Mouse (Mus musculus): ENCODE data around the gene Il15.

The Il15 gene

DNA sequence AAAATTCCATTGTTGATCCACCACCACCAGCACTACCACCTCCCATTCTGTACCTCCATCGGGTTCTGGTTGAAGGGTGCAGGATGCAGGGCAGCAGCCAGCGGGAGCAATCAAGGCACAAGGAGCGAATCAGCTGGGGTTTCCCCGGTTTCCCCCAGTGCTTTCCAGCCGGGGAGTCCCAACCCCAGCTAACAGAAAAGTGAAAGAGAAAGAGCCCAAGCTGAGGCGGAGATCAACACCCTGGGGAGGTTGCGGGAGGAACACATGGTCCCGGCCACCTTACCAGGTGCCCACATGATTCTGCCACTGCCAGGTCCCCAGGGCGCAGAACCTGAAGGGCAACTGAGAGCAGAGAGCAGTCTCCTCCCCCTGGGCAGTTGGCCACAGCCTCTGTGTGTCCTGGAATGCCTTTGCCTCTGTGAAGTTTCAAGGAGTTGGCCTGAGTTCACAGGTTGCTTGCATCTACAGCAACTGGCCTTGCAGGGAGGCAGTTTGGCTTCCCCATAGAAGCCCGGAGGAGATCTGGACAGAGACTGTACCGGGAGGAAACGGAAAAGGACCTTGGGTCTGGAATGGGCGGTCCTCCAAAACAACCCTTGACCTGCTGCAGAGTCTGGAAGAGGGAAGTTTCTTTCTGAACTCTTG lies at the start of gene Il15:
TSS of gene Il15 (minus strand) at position 537 of the 645 bp plus-strand sequence.
- no peak for DNase-seq

DNA sequence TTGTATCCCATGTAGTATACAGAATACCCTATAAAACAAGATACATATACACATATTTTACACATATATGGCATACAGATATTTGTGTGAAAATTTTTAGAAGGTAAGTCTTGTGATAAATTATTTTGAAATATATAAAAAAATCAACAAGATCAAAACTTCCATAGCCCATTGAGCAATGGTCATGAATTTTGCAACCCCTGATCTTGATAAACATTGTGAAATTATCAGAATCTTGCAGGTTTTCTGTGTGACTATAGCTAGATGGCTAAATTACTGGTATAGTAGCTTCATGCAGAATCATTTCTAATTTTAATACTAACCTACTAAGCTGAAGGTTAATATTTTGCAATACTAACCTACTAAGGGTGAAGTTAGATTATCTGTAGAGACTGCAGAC lies 41.9 kb upstream of the Il15 start:
- no peak for DNase-seq

DNA sequence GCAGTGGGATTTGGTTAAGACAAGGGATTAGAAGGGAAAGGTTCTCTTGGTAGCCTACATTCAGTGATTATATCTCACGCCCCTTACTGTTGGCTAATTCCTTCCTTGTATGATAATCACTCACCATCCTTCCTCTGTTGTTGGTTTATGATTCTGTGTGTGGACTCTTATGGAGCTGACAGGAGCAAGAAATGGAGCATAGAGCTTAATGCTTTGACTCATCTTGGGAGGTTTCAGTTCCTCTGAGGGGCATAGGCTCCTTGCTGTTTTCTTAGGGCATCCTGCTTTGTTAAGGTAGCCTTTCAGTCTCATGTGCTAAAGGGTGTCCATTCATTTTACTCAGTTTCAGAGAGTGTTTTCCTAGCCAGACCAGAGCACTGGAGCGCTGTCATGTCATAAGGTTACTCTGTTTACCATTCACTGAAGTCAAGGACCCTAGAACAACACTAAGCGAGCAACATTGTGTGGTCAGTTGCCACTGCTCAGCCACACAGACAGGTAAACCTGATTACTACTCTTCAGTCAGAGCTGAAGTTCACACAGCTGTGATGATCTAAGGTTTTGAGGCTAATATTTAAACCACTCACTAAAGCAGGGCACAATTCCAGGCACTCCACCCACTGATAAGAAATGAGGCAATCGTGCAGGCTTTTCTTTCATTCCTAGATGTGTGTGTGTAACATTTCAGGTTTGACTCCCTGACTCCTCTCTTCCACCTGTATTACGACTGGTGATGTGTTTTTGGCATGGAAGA lies 13.7 kb upstream of the Il15 start:
- DNase-seq = no peak

DNA sequence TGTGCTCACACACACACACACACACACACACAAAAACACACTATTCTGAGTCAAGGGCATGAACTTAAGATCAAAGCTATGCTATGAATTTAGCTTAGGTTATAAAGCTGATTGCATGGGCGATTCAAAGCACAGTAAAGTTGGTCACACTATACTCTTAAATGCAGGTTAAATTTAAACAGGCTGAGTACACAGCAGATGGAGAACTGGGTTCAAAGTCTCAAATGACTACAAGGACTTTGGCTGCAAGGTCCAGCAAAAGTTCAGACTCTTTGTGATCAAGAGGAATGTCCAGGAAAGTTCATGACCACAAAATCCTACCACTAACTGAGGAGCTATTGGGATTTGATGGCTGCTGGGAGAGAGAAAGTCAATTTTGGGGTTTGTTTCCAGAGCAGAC lies 12.5 kb upstream of the Il15 start:
- no peak for DNase-seq

DNA sequence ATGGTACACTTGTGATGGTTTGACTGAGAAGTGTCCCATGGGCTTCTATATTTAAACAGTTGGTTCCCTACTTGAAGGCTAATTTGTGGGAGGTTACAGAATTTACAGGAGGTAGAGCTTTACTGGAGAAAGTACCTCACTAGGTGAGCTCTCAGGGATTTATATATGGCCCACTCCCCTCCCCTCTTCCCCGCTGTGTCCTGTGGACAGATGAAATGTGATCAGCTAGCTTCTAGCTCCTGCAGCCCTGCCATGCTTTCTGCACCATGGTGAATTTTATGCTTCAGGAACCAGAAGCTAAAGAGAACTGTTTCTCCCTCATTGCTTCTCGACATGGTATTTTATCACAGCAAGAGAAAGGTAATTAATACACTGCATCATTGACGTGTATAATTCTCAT lies 7.1 kb upstream of the Il15 start:
- no peak for DNase-seq

DNA sequence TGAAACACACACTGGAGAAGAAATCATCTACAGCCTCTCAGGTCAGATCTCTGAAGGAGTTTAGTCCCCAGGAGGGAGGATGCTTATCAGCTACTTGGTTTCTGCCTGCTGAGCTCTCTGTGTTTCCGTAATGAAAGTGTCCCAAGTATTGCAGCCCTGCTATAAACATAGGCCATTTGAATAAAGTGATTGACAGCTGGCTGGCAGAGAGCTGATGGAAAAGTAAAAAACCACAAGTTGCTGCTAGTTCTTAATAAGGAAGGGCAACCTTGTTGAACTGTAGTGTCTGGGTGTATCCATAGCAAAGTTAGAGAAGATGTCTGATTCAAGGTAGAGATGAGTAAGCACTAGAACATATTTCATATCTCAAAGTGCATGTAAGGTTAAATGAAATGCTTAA lies 4.0 kb upstream of the Il15 start:
- no peak for DNase-seq

DNA sequence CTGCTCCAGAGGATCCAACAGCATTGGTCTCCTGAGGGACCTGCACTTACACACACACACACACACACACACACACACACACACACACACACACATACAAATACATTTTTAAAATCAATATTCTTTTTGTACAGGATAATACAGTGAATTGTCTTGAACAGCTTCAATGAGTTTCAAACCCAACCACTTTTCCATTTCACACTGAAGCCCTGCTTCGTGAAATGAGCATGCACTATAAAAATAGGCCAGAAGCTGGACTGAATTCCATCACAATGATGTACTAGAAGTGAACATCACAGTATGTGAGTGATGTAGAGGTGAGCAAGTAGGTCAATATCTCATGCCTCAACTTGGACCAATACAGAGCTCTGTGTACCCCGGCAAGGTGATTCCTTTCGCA lies 1.0 kb upstream of the Il15 start:
- no peak for DNase-seq

DNA sequence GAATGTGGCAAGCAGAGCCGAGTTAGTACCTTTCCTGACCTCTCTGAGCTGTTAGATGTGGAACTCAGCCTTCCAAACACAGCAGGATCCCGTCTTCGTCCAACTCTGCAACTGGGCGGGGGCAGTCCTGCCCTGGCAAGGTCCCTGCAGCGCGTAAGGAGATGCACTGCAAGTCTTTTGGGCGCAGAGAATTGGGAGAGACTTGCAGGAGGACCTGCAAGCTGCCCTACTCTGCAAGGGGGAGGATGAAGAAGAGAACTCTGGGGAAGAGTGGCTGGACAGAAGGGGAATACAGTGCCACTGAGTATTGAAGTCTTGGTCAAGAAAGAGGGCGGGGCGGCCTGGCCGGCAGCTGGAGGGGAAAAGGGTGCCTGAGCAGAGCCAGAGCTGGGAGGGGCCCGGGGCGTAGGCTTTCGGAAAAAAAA lies 749 bp downstream of the Il15 start:
- no peak for DNase-seq

DNA sequence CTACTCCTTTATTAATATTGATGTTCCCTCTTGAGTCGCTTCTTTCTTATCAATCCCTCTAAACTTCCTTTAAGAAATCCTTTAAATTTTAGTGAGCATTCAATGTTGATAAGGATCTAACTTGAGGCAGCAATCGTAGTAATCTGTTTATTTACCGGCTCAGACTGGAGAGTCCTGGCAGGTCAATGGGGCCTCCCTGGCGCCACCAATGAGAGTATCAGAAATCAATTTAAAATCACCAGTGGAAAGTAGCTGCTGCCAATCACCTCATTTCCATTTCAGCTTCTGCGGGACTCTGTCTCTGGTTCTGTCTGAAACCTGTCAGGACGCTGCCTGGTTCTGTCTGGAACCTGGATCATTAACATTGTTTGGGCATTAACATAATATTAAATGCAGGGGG lies 1.5 kb downstream of the Il15 start:
- no peak for DNase-seq

DNA sequence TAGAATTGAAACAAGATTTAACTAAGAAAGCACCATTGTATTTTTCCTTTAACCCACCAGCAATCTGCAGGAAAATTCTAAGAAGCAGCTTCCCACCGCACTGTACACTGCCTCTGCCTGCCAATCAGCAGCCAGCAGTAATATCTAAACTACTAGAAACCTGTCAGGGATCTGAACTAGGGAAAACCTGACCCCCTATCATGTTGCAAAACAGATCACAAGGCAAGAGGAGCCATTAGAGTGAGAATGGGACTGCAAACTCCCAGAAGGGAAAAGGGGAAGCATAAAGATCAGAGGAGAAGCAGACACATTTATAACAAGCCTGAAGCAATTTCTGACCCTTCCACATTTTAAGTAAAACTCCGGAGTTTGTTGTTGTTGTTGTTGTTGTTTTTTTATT lies 2.0 kb downstream of the Il15 start:
- no peak for DNase-seq

DNA sequence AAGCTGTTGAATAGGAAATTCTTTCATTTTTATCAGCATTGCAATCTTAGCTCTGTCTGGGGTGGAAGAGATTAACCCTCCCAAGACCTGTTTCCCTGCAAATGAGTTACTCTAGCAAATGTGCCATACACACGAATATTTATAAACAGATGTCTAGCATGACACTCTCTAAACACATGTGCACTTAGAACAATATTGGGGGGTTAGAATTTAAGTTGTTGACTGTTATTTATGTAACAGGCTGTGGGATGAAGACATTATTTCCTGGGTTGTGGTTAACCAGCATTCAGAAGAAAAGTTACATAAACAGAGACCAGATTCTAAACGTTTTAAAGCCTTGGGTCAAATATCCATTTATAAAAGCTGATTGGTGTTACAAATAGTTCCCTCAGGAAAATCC lies 2.6 kb downstream of the Il15 start:
- no peak for DNase-seq

DNA sequence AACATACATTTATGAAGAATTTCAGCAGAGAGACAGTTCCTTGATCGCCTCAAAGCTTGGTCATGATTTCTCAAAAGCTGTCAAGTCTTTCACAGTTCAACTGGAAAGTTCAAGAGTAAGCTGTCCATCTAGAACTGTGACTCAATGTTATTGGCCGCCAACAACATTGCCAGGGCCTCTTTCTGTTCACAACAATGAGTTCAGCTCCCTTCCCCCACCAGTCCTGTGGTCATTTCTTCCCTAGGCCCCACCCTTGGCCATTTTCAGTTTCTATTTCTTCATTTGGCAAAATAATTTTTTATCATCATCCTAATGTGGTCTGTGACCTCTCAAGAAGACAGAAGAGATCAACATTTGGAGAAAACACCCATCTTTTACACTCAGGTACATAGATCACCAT lies 4.5 kb downstream of the Il15 start:
- no peak for DNase-seq

DNA sequence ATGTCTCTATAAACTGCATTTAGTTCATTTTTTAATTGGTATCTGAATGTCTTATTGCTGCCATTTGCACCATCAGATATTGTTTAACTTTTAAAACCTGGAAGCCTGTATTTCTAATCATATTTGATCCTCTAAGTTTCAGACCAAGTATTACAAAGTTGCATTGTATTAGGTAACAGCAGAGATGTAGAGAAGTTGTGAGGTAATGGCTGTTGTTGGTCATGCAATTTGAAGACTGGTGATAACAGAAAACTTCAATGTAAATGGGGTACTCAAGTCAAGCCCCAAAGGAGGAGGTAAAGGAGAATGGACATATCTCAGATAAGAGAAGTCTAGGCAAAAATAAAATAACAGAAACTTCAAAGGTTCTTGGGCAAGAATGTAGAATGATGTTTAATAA lies 11.8 kb downstream of the Il15 start:
- no peak for DNase-seq

DNA sequence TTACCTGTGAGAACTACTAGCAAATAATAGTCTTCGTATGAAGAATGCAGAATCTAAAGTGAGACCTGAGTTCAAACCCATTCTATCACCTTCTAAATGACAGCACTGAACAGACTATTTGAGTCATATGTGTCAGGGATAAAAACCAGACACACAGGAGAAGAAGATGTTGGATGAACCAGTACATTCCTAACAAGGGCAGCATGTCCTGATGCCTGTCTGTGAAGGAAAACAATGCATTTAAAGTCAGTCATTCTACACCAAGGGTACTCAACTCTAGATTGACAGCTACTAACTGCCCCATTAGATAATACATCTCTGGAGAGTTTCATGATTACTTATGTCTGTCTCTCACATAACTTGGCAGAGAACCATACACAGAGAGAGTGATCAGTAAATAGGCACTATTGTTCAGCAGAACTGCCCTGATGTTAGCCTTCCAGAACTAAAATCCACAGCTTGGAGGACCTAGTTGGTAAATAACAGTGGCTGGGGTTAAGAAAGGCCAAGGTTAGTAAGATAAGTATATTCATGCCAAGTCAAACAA lies 14.6 kb downstream of the Il15 start:
- no peak for DNase-seq

DNA sequence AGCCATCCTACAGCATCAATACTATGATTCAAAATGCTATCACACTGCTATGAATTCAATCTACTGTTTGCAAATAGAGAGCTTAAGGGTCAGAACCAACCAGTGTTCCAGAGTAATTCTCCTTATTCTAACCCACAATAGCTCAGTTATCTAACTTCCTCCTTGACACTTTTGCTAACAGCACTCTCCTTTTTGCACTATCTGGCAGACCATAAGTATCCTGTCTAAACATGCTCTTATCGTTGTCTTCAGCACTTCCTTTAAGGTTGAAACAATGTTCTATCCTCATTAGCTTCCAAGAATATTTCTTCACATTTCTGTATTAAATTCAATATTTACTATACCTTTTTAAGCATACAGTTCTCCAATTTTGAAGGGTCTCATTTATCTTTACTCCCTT lies 15.4 kb downstream of the Il15 start:
- DNase-seq = no peak

DNA sequence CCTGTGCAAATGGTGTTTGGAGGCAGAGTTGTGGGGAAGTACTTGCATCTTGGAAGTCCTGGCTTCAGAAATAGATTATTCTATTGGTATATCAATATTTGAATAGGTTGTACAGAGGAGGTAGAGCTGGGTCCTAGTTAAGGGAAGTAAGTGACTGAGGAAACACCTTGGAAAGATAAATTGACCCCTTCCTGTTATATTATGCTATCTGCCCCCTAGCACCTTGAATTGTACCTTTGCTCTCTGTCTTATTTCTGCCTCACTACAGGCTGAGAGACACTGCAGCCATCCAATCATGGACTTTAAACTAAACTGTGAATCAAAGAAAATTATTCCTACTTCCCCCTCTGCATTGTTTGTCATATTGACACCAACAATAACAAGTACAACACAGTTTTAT lies 17.2 kb downstream of the Il15 start:
- no peak for DNase-seq

DNA sequence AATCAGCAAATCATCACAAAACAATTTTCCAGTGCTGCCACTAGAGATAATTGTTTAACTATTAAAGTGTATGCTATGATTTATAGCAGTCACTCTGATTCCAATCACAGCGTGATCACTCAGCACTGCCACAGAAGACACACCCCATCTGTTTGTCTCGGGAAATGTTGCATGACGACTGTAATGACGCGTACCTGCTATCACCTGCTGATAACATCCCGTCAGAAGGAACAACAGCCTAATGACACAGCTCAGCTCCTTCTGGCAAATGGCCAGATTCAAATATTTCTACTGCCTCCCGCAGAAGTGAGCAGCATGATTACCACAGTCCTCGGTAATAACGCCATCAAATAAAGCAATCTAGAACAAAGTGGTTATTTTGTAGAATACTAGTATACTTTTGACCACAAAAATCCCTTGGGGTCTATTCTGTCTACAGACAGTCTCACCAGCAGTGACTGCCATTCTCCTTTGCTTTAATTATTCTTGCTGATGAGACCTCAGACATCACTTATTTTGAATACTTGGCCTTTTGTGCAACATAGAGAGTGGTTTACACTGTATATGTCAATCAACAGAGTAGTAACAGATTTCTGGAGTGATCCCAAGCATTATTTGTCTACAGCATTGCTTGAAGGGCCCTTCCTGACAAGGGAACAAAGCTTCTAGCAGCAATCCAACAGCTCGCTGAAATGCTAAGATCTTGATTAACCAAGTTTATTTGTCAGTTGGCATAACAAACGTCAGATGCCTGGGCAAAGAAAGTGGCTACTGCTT lies 18.4 kb downstream of the Il15 start:
- no peak for DNase-seq

DNA sequence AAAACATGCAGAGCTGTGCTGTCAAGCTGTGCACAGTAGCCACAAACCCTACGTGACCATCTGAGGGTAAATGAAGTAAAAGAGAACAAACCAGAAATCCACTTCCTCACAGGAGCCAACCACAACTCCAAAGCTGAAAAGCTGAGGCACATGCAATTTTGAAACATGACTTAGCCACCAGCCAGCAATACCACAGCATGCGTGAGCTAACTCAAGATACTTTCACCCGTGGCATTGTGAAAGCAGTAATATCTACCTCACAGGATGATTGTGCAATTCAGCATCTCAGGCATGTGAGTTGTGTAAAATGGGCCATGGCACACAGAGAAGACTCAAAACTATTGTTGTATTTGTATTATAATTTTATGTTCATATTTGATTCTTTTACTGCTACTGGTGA lies 19.7 kb downstream of the Il15 start:
- no peak for DNase-seq

DNA sequence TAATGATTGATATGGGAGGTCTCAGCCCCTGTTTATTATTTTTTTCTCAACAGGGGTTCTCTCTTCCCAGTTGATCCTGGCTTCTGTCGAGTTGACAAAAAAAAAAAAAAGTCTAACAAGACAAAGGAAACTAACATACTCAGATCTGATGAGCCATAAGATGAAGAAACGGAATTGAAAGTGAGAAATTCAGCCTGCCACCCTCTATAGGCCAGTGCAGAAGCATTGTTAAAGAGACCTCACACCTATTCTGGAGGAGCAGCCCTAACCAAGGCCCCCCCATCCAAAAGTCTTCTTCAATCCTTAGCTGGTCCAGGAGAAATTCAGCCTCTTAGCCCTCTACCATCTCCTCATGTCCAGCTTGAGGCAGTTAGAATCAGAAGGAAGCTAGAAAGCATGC lies 20.7 kb downstream of the Il15 start:
- no peak for DNase-seq

DNA sequence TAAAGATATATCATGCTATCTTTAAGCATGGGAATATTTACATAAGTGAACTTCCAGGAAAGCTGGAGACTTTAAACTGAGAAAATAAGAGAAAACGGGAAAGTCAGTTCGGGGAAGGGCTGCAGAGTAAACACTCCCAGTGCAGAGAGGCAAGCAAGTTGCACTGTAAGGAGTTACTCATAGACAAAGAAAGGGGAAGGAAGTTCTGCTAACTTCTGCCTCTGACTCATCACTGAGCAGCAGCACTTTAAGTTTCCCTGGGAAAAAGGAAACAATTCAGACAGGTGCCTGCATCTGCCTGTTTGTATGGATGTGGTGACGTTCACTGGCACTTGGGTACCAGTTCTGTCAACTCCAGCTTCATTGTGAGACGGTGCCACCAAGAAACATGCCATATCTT lies 28.6 kb downstream of the Il15 start:
- DNase-seq = no peak

DNA sequence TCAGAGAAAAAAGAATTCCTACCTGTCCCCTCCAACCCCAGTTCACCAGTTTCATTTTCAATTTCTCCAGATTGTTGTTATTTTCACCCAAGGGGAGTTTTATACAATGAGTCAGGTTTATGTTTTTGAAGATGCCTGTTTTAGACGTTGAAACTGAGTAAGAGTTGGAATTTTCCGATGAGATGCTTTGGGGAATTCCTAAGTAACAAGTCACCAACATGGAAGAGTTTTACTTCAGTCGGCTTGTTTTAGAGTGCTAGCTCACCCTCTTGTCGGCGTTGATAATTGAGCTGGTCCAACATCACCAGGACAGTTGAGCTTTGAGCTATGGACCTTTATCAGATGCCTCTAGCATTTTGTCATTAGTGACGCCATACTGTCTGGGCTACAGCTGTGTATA lies 30.2 kb downstream of the Il15 start:
- DNase-seq = no peak

DNA sequence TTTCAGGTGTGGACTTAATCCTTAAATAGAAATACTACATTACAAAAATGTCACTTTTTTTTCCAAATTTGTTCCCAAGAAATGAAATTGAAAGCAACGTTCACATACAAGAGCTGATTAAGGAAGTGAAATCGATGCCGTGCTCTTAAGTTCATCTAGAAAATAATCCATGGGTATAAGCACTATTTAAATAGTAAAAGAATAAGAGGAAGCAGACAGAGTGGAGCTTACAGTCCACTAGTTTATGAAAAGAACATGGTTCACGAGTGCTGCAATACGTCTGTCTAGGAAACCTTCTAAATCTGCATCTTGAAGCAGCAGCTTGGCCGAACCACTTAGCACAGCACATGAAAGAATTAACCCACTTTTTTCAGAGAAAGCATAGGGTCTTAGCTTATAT lies 32.4 kb downstream of the Il15 start:
- no peak for DNase-seq

DNA sequence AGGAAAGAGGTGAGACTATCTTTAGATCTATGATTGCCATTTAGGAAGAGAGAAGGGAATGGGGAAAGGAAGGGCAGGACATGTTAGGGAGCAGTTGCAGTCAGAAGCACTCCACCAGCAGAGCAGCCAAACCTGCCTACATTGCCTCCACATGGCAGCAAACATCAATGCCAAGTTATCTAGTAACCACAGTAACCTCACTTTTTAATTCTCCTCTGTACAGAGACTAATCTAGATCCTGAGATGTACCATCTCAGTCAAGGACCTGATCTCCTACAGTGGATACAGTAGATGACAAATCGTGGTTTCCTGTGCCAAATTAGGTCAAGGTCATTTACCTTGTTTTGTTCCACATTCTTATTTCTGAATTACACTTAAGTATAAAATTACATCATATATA lies 42.0 kb downstream of the Il15 start:
- DNase-seq = no peak

DNA sequence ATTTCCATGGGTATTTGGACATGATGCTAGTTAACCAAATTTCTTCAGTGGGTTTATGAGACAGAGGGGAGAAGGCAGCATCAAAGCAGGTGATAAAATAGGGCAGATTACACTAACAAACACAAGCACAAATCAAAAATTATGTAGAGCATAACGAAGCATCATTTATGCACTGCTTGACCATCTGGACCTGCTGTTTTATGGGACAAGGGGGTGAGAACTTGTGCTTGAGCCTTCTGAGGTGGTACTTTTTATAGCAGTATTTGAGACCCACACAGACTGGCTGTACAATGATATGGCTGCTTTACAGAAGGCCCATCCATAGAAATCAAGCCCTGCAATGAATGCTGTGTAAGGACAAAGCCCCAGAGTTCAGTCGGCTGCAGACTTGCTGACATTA lies 46.9 kb downstream of the Il15 start:
- no peak for DNase-seq
